Mouse (Mus musculus): ENCODE results near the gene Ddx18. TPM values are rescaled to one million over a fixed set of nuclear protein-coding genes. Genes with fewer than 3 reads are reported as not detected.

The Ddx18 gene
- polyA plus RNA-seq, 1 experiment from 2014 or later = 78.1 TPM

- H3K9ac ChIP-seq (ENCODE audit: low read length) = no peak overlapping the region
- H3K4me3 ChIP-seq (ENCODE audit: low read depth, low read length) = no peak overlapping the region
- DNase-seq (ENCODE audit: low spot score) (no peak), ATAC-seq (replicated peaks; ENCODE audit: low FRiP score, low TSS enrichment, low read depth) (no peak)
- H3K27ac ChIP-seq (ENCODE audit: low read depth) = no peak overlapping the region
- H3K4me1 ChIP-seq (replicated peaks; ENCODE audit: control insufficient read depth, insufficient read depth, low read length) = no peaks in the 10 kb centered on the region
- no peaks in the 10 kb centered on the region for H3K27me3 ChIP-seq (replicated peaks; ENCODE audit: control insufficient read depth, insufficient read depth, low read length)
- H3K36me3 ChIP-seq (ENCODE audit: control insufficient read depth, insufficient read depth, low read length) = no peaks in the 10 kb centered on the region
- H3K4me2 ChIP-seq (ENCODE audit: low read length) = no peak overlapping the region
- no peaks in the 10 kb centered on the region for H3K9me3 ChIP-seq (ENCODE audit: control insufficient read depth, low read length)
- WGBS = 65% methylated on average over 8 of the region's 8 CpGs
Measured at GRCm38 (mm10) chr1:121540361-121540760, 27.4 kb downstream of the Ddx18 start.

GRCm38 (mm10) chr1:121531439-121531838 is 36.4 kb downstream of the Ddx18 start:
- DNase-seq (ENCODE audit: low spot score) (no peak), ATAC-seq (replicated peaks; ENCODE audit: low FRiP score, low TSS enrichment, low read depth) (no peak)
- H3K9me3 ChIP-seq (ENCODE audit: control insufficient read depth, low read length) = no peaks in the 10 kb centered on the region
- no peak overlapping the region for H3K4me3 ChIP-seq (ENCODE audit: low read depth, low read length)
- H3K4me1 ChIP-seq (replicated peaks; ENCODE audit: control insufficient read depth, insufficient read depth, low read length) = peaks cover 7% of the 10 kb centered on the region
- no peak overlapping the region for H3K9ac ChIP-seq (ENCODE audit: low read length)
- WGBS = 72% methylated on average over 7 of the region's 7 CpGs
- peaks cover 25% of the 10 kb centered on the region for H3K27me3 ChIP-seq (replicated peaks; ENCODE audit: control insufficient read depth, insufficient read depth, low read length)
- no peak overlapping the region for H3K27ac ChIP-seq (ENCODE audit: low read depth)
- no peaks in the 10 kb centered on the region for H3K36me3 ChIP-seq (ENCODE audit: control insufficient read depth, insufficient read depth, low read length)
- no peak overlapping the region for H3K4me2 ChIP-seq (ENCODE audit: low read length)

GRCm38 (mm10) chr1:121529286-121529685 is 38.5 kb downstream of the Ddx18 start:
- Histone ChIP-seq H3K9ac (ENCODE audit: low read length) (no peak overlapping the region), H3K27me3 (replicated peaks; ENCODE audit: control insufficient read depth, insufficient read depth, low read length) (peaks cover 27% of the 10 kb centered on the region), H3K4me1 (replicated peaks; ENCODE audit: control insufficient read depth, insufficient read depth, low read length) (peaks cover 7% of the 10 kb centered on the region), H3K27ac (ENCODE audit: low read depth) (no peak overlapping the region), H3K36me3 (ENCODE audit: control insufficient read depth, insufficient read depth, low read length) (no peaks in the 10 kb centered on the region), H3K9me3 (ENCODE audit: control insufficient read depth, low read length) (no peaks in the 10 kb centered on the region), H3K4me3 (ENCODE audit: low read depth, low read length) (no peak overlapping the region), H3K4me2 (ENCODE audit: low read length) (no peak overlapping the region)
- no peak for ATAC-seq (replicated peaks; ENCODE audit: low FRiP score, low TSS enrichment, low read depth)
- WGBS = 81% methylated on average over 6 of the region's 6 CpGs
- DNase-seq (ENCODE audit: low spot score) = no peak

GRCm38 (mm10) chr1:121528399-121528720 is 39.4 kb downstream of the Ddx18 start, which contains the start of gene Htr5b:
Gene Htr5b (minus strand): TSS chr1:121528465.
- Histone ChIP-seq H3K9ac (ENCODE audit: low read length) (no peak within 1 kb of the TSS), H3K9me3 (ENCODE audit: control insufficient read depth, low read length) (no peaks in the 10 kb centered on the region), H3K4me3 (ENCODE audit: low read depth, low read length) (peak within 1 kb of the TSS; percentile 21), H3K27me3 (replicated peaks; ENCODE audit: control insufficient read depth, insufficient read depth, low read length) (peaks cover 27% of the 10 kb centered on the region), H3K4me1 (replicated peaks; ENCODE audit: control insufficient read depth, insufficient read depth, low read length) (peaks cover 7% of the 10 kb centered on the region), H3K4me2 (ENCODE audit: low read length) (peak within 1 kb of the TSS; percentile 58), H3K27ac (ENCODE audit: low read depth) (no peak within 1 kb of the TSS), H3K36me3 (ENCODE audit: control insufficient read depth, insufficient read depth, low read length) (no peaks in the 10 kb centered on the region)
- peak; percentile 74; the same call in 1 of the 2 replicates for ATAC-seq (replicated peaks; ENCODE audit: low FRiP score, low TSS enrichment, low read depth)
- WGBS = 9% methylated on average over 11 of the region's 11 CpGs
- DNase-seq (ENCODE audit: low spot score) = peak; percentile 75

GRCm38 (mm10) chr1:121527600-121528398 is 40.0 kb downstream of the Ddx18 start:
- peak; percentile 57 for DNase-seq (ENCODE audit: low spot score)
- WGBS = 15% methylated on average over 55 of the region's 55 CpGs
- no peaks in the 10 kb centered on the region for H3K36me3 ChIP-seq (ENCODE audit: control insufficient read depth, insufficient read depth, low read length)
- H3K9me3 ChIP-seq (ENCODE audit: control insufficient read depth, low read length) = no peaks in the 10 kb centered on the region
- H3K4me3 ChIP-seq (ENCODE audit: low read depth, low read length) = peak overlapping the region; percentile 21
- no peak overlapping the region for H3K9ac ChIP-seq (ENCODE audit: low read length)
- peaks cover 27% of the 10 kb centered on the region for H3K27me3 ChIP-seq (replicated peaks; ENCODE audit: control insufficient read depth, insufficient read depth, low read length)
- H3K27ac ChIP-seq (ENCODE audit: low read depth) = no peak overlapping the region
- peak; percentile 51; the same call in 1 of the 2 replicates for ATAC-seq (replicated peaks; ENCODE audit: low FRiP score, low TSS enrichment, low read depth)
- H3K4me2 ChIP-seq (ENCODE audit: low read length) = peak overlapping the region; percentile 58
- peaks cover 7% of the 10 kb centered on the region for H3K4me1 ChIP-seq (replicated peaks; ENCODE audit: control insufficient read depth, insufficient read depth, low read length)

- Histone ChIP-seq H3K27ac (ENCODE audit: low read depth) (no peak overlapping the region), H3K9ac (ENCODE audit: low read length) (no peak overlapping the region), H3K27me3 (replicated peaks; ENCODE audit: control insufficient read depth, insufficient read depth, low read length) (peaks cover 27% of the 10 kb centered on the region), H3K4me2 (ENCODE audit: low read length) (peak overlapping the region; percentile 58), H3K36me3 (ENCODE audit: control insufficient read depth, insufficient read depth, low read length) (no peaks in the 10 kb centered on the region), H3K9me3 (ENCODE audit: control insufficient read depth, low read length) (no peaks in the 10 kb centered on the region), H3K4me1 (replicated peaks; ENCODE audit: control insufficient read depth, insufficient read depth, low read length) (peaks cover 7% of the 10 kb centered on the region), H3K4me3 (ENCODE audit: low read depth, low read length) (peak overlapping the region; percentile 21; the same call in 1 of the 2 replicates)
- 42% methylated on average over 17 of the region's 17 CpGs for WGBS
- DNase-seq (ENCODE audit: low spot score) = peak; percentile 52
- 0 out of 2 replicates have a peak, but pooled peaks have one; percentile 25 for ATAC-seq (replicated peaks; ENCODE audit: low FRiP score, low TSS enrichment, low read depth)
Measured at GRCm38 (mm10) chr1:121527061-121527460, 40.7 kb downstream of the Ddx18 start.

GRCm38 (mm10) chr1:121518609-121519008 is 49.2 kb downstream of the Ddx18 start:
- Histone ChIP-seq H3K27me3 (replicated peaks; ENCODE audit: control insufficient read depth, insufficient read depth, low read length) (no peaks in the 10 kb centered on the region), H3K27ac (ENCODE audit: low read depth) (no peak overlapping the region), H3K9me3 (ENCODE audit: control insufficient read depth, low read length) (no peaks in the 10 kb centered on the region), H3K4me2 (ENCODE audit: low read length) (no peak overlapping the region), H3K9ac (ENCODE audit: low read length) (no peak overlapping the region), H3K4me1 (replicated peaks; ENCODE audit: control insufficient read depth, insufficient read depth, low read length) (no peaks in the 10 kb centered on the region), H3K36me3 (ENCODE audit: control insufficient read depth, insufficient read depth, low read length) (no peaks in the 10 kb centered on the region), H3K4me3 (ENCODE audit: low read depth, low read length) (no peak overlapping the region)
- DNase-seq (ENCODE audit: low spot score) (no peak), ATAC-seq (replicated peaks; ENCODE audit: low FRiP score, low TSS enrichment, low read depth) (no peak)
- WGBS = 84% methylated on average over 1 of the region's 1 CpGs

GRCm38 (mm10) chr1:121511966-121512365 is 55.8 kb downstream of the Ddx18 start:
- DNase-seq (ENCODE audit: low spot score) = no peak
- H3K27ac ChIP-seq (ENCODE audit: low read depth) = no peak overlapping the region
- 85% methylated on average over 2 of the region's 2 CpGs for WGBS

GRCm38 (mm10) chr1:121511186-121511585 is 56.6 kb downstream of the Ddx18 start:
- H3K4me3 ChIP-seq (ENCODE audit: low read depth, low read length) = no peak overlapping the region
- H3K27ac ChIP-seq (ENCODE audit: low read depth) = no peak overlapping the region
- DNase-seq (ENCODE audit: low spot score) (no peak), ATAC-seq (replicated peaks; ENCODE audit: low FRiP score, low TSS enrichment, low read depth) (no peak)
- no peak overlapping the region for H3K9ac ChIP-seq (ENCODE audit: low read length)
- H3K4me1 ChIP-seq (replicated peaks; ENCODE audit: control insufficient read depth, insufficient read depth, low read length) = no peaks in the 10 kb centered on the region
- H3K36me3 ChIP-seq (ENCODE audit: control insufficient read depth, insufficient read depth, low read length) = no peaks in the 10 kb centered on the region
- H3K4me2 ChIP-seq (ENCODE audit: low read length) = no peak overlapping the region
- WGBS = 40% methylated on average over 2 of the region's 2 CpGs
- no peaks in the 10 kb centered on the region for H3K9me3 ChIP-seq (ENCODE audit: control insufficient read depth, low read length)
- H3K27me3 ChIP-seq (replicated peaks; ENCODE audit: control insufficient read depth, insufficient read depth, low read length) = no peaks in the 10 kb centered on the region

More at GRCm38 (mm10) chr1:121511966-121512365, 55.8 kb downstream of the Ddx18 start:
- Histone ChIP-seq H3K4me1 (replicated peaks; ENCODE audit: control insufficient read depth, insufficient read depth, low read length) (no peaks in the 10 kb centered on the region), H3K9ac (ENCODE audit: low read length) (no peak overlapping the region), H3K9me3 (ENCODE audit: control insufficient read depth, low read length) (no peaks in the 10 kb centered on the region), H3K36me3 (ENCODE audit: control insufficient read depth, insufficient read depth, low read length) (no peaks in the 10 kb centered on the region), H3K27me3 (replicated peaks; ENCODE audit: control insufficient read depth, insufficient read depth, low read length) (no peaks in the 10 kb centered on the region), H3K4me3 (ENCODE audit: low read depth, low read length) (no peak overlapping the region), H3K4me2 (ENCODE audit: low read length) (no peak overlapping the region)
- ATAC-seq (replicated peaks; ENCODE audit: low FRiP score, low TSS enrichment, low read depth) = no peak
